Mouse (Mus musculus): ENCODE data around the gene Acadl. TPM values are rescaled to one million over a fixed set of nuclear protein-coding genes. Genes with fewer than 3 reads are reported as not detected.

Acadl gene
- 31.2 and 34.2 TPM in 2 replicates for polyA plus RNA-seq (2015; fragmentation: Nextera tagmentation; extraction: Ambion mirVana)

GRCm38 (mm10) chr1:66862712-66863511 lies at the start of gene Acadl:
Gene Acadl (minus strand): TSS chr1:66863277.
- under 1% methylated on average over 72 of the region's 85 CpGs for WGBS
- Histone ChIP-seq H3K4me2 (replicated peaks) (peak within 1 kb of the TSS; percentile 94), H3K9ac (replicated peaks) (peak within 1 kb of the TSS; percentile 63), H3K9me3 (peaks cover 4% of the 10 kb centered on the region; the same call in 1 of the 2 replicates), H3K27ac (replicated peaks) (peak within 1 kb of the TSS; percentile 55; the same call in 1 of the 2 replicates), H3K27me3 (no peaks in the 10 kb centered on the region), H3K4me3 (peak within 1 kb of the TSS; percentile 72), H3K4me1 (peaks cover 13% of the 10 kb centered on the region), H3K36me3 (no peaks in the 10 kb centered on the region)
- peak; percentile 92 for ATAC-seq (replicated peaks)

- WGBS, result 78% methylated on average over 1 of the region's 1 CpGs
- Histone ChIP-seq H3K9me3 (no peaks in the 10 kb centered on the region), H3K9ac (replicated peaks) (no peak overlapping the region), H3K4me1 (no peaks in the 10 kb centered on the region), H3K27ac (replicated peaks) (no peak overlapping the region), H3K4me3 (no peak overlapping the region), H3K36me3 (no peaks in the 10 kb centered on the region), H3K27me3 (no peaks in the 10 kb centered on the region), H3K4me2 (replicated peaks) (no peak overlapping the region)
- ATAC-seq (replicated peaks), result no peak
These were observed 49.2 kb upstream of the Acadl start for GRCm38 (mm10) chr1:66912305-66912704.

- H3K4me2 ChIP-seq (replicated peaks), result no peak overlapping the region
These were observed 39.5 kb upstream of the Acadl start for GRCm38 (mm10) chr1:66902566-66902965.

GRCm38 (mm10) chr1:66900946-66901345 lies 37.9 kb upstream of the Acadl start:
- Histone ChIP-seq H3K27me3 (no peaks in the 10 kb centered on the region), H3K4me2 (replicated peaks) (no peak overlapping the region), H3K4me3 (no peak overlapping the region), H3K9ac (replicated peaks) (no peak overlapping the region), H3K4me1 (peaks cover 20% of the 10 kb centered on the region), H3K9me3 (no peaks in the 10 kb centered on the region), H3K27ac (replicated peaks) (no peak overlapping the region), H3K36me3 (no peaks in the 10 kb centered on the region)
- 94% methylated on average over 4 of the region's 4 CpGs for WGBS
- ATAC-seq (replicated peaks), result no peak

More at GRCm38 (mm10) chr1:66902566-66902965, 39.5 kb upstream of the Acadl start:
- ATAC-seq (replicated peaks), result no peak
- Histone ChIP-seq H3K9ac (replicated peaks) (no peak overlapping the region), H3K36me3 (no peaks in the 10 kb centered on the region), H3K9me3 (no peaks in the 10 kb centered on the region), H3K4me3 (no peak overlapping the region), H3K27ac (replicated peaks) (no peak overlapping the region), H3K4me1 (peaks cover 7% of the 10 kb centered on the region), H3K27me3 (no peaks in the 10 kb centered on the region)
- WGBS, result 86% methylated on average over 3 of the region's 3 CpGs

- no peak for ATAC-seq (replicated peaks)
- H3K4me2 ChIP-seq (replicated peaks), result no peak overlapping the region
- 0 out of 2 replicates have a peak overlapping the region, but pooled peaks have one; percentile 55 for H3K27ac ChIP-seq (replicated peaks)
- H3K9ac ChIP-seq (replicated peaks), result no peak overlapping the region
- peaks cover 26% of the 10 kb centered on the region for H3K4me1 ChIP-seq
- H3K9me3 ChIP-seq, result no peaks in the 10 kb centered on the region
- no peak overlapping the region for H3K4me3 ChIP-seq
- no peaks in the 10 kb centered on the region for H3K36me3 ChIP-seq
- H3K27me3 ChIP-seq, result no peaks in the 10 kb centered on the region
- 16% methylated on average over 7 of the region's 7 CpGs for WGBS
These were observed 35.2 kb upstream of the Acadl start for GRCm38 (mm10) chr1:66898261-66898660.

- peaks cover 26% of the 10 kb centered on the region for H3K4me1 ChIP-seq
- H3K4me3 ChIP-seq, result peak overlapping the region; percentile 24
- H3K27me3 ChIP-seq, result no peaks in the 10 kb centered on the region
- ATAC-seq (replicated peaks), result peak; percentile 74
- 26% methylated on average over 5 of the region's 5 CpGs for WGBS
- H3K9me3 ChIP-seq, result no peaks in the 10 kb centered on the region
- peak overlapping the region; percentile 40 for H3K4me2 ChIP-seq (replicated peaks)
- H3K27ac ChIP-seq (replicated peaks), result peak overlapping the region; percentile 80
- H3K9ac ChIP-seq (replicated peaks), result peak overlapping the region; percentile 34
- no peaks in the 10 kb centered on the region for H3K36me3 ChIP-seq
These were observed 33.5 kb upstream of the Acadl start for GRCm38 (mm10) chr1:66896556-66896955.

GRCm38 (mm10) chr1:66896125-66896524 lies 33.0 kb upstream of the Acadl start:
- WGBS, result 25% methylated on average over 5 of the region's 5 CpGs
- Histone ChIP-seq H3K9me3 (no peaks in the 10 kb centered on the region), H3K27ac (replicated peaks) (peak overlapping the region; percentile 80), H3K36me3 (no peaks in the 10 kb centered on the region), H3K4me3 (peak overlapping the region; percentile 24; the same call in 1 of the 2 replicates), H3K4me2 (replicated peaks) (peak overlapping the region; percentile 40), H3K4me1 (peaks cover 26% of the 10 kb centered on the region), H3K27me3 (no peaks in the 10 kb centered on the region), H3K9ac (replicated peaks) (peak overlapping the region; percentile 34)
- ATAC-seq (replicated peaks), result peak; percentile 83

GRCm38 (mm10) chr1:66895837-66896118 lies 32.7 kb upstream of the Acadl start:
- Histone ChIP-seq H3K9me3 (no peaks in the 10 kb centered on the region), H3K9ac (replicated peaks) (peak overlapping the region; percentile 26), H3K36me3 (no peaks in the 10 kb centered on the region), H3K4me1 (peaks cover 26% of the 10 kb centered on the region), H3K4me3 (no peak overlapping the region), H3K27me3 (no peaks in the 10 kb centered on the region), H3K4me2 (replicated peaks) (peak overlapping the region; percentile 40), H3K27ac (replicated peaks) (peak overlapping the region; percentile 80)
- ATAC-seq (replicated peaks), result peak; percentile 66

- no peak overlapping the region for H3K4me3 ChIP-seq
- no peak for ATAC-seq (replicated peaks)
- H3K4me2 ChIP-seq (replicated peaks), result peak overlapping the region; percentile 40
- WGBS, result 45% methylated on average over 6 of the region's 6 CpGs
- H3K9me3 ChIP-seq, result no peaks in the 10 kb centered on the region
- H3K4me1 ChIP-seq, result peaks cover 26% of the 10 kb centered on the region
- peak overlapping the region; percentile 80; the same call in 1 of the 2 replicates for H3K27ac ChIP-seq (replicated peaks)
- H3K36me3 ChIP-seq, result no peaks in the 10 kb centered on the region
- no peaks in the 10 kb centered on the region for H3K27me3 ChIP-seq
- H3K9ac ChIP-seq (replicated peaks), result no peak overlapping the region
These were observed 32.2 kb upstream of the Acadl start for GRCm38 (mm10) chr1:66895093-66895836.

- no peak for ATAC-seq (replicated peaks)
- Histone ChIP-seq H3K27me3 (no peaks in the 10 kb centered on the region), H3K4me1 (no peaks in the 10 kb centered on the region), H3K36me3 (no peaks in the 10 kb centered on the region), H3K9me3 (no peaks in the 10 kb centered on the region), H3K4me3 (no peak overlapping the region), H3K9ac (replicated peaks) (no peak overlapping the region), H3K27ac (replicated peaks) (no peak overlapping the region), H3K4me2 (replicated peaks) (no peak overlapping the region)
- WGBS, result 95% methylated on average over 1 of the region's 1 CpGs
These were observed 24.1 kb upstream of the Acadl start for GRCm38 (mm10) chr1:66887175-66887574.

- H3K36me3 ChIP-seq, result no peaks in the 10 kb centered on the region
- no peak for ATAC-seq (replicated peaks)
- no peaks in the 10 kb centered on the region for H3K27me3 ChIP-seq
- no peak overlapping the region for H3K9ac ChIP-seq (replicated peaks)
- no peaks in the 10 kb centered on the region for H3K9me3 ChIP-seq
- 91% methylated on average over 2 of the region's 2 CpGs for WGBS
- H3K4me1 ChIP-seq, result no peaks in the 10 kb centered on the region
- no peak overlapping the region for H3K4me2 ChIP-seq (replicated peaks)
- no peak overlapping the region for H3K4me3 ChIP-seq
- no peak overlapping the region for H3K27ac ChIP-seq (replicated peaks)
These were observed 17.1 kb upstream of the Acadl start for GRCm38 (mm10) chr1:66880217-66880616.

- H3K4me1 ChIP-seq, result peaks cover 8% of the 10 kb centered on the region
- no peak overlapping the region for H3K9ac ChIP-seq (replicated peaks)
- no peak overlapping the region for H3K4me3 ChIP-seq
- no peaks in the 10 kb centered on the region for H3K36me3 ChIP-seq
- no peaks in the 10 kb centered on the region for H3K27me3 ChIP-seq
- H3K9me3 ChIP-seq, result no peaks in the 10 kb centered on the region
- H3K4me2 ChIP-seq (replicated peaks), result no peak overlapping the region
- WGBS, result 95% methylated on average over 6 of the region's 6 CpGs
- ATAC-seq (replicated peaks), result no peak
- H3K27ac ChIP-seq (replicated peaks), result no peak overlapping the region
These were observed 11.7 kb upstream of the Acadl start for GRCm38 (mm10) chr1:66874740-66875139.
